Mouse (Mus musculus) spleen, postnatal 4 days (tissue): ENCODE data around the gene Fam43b.

ENCODE experiments used
- DNase-seq, 2 experiments: peaks; one replicate each; pipeline ENCODE4 v3.0.0; 2022; ENCODE audit warnings: low spot score in 2 of 2

Gene Fam43b

GRCm38 (mm10) chr4:138352692-138353091 is 43.6 kb downstream of the Fam43b start:
- DNase-seq = no peak

DNA sequence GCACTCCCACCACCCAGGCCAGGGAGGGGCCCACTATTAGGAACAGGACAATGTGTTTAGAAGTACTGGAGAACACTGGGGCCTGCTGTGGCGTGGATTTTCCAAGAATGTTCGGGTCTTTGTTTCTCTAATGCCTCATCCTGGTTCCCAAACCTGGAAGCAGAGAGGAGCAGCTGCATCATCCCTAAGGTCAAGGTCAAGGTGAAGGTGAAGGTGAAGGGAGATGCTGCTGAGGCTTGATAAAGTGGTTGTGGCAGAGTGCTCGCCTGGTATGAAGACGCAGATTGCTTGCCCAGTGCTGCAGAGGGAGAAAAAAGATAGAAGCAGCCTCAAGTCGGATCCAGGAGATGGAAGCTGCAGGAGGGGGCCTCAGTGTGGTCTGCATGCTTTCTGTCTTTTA is 44.5 kb downstream of the Fam43b start:
- DNase-seq = no peak

- no peak for DNase-seq
Observed at GRCm38 (mm10) chr4:138348716-138349115, 47.6 kb downstream of the Fam43b start.

DNA sequence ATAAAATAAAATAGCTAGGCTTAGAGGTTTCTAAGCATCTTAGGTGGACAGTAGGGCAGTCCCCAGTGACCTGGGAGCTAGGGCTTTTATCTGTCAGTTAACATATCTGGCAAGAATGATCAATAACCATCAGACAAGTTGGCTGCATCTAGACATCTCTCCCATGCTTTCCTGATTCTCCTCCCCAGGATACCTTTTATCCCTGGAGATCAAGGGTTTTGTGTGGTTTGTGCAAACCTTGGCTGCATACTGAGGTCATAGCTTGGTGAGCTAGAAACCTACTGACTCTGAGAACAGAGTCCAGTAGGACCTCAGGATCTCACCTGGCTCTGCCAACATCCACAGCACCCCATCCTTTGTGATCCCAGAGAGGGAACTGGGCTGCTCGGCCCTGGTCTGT is 49.0 kb downstream of the Fam43b start:
- DNase-seq = no peak

GRCm38 (mm10) chr4:138344891-138345545 is 51.3 kb downstream of the Fam43b start:
- no peak for DNase-seq
